Mouse (Mus musculus): Measurements from ENCODE around the gene Nup93.

DNA sequence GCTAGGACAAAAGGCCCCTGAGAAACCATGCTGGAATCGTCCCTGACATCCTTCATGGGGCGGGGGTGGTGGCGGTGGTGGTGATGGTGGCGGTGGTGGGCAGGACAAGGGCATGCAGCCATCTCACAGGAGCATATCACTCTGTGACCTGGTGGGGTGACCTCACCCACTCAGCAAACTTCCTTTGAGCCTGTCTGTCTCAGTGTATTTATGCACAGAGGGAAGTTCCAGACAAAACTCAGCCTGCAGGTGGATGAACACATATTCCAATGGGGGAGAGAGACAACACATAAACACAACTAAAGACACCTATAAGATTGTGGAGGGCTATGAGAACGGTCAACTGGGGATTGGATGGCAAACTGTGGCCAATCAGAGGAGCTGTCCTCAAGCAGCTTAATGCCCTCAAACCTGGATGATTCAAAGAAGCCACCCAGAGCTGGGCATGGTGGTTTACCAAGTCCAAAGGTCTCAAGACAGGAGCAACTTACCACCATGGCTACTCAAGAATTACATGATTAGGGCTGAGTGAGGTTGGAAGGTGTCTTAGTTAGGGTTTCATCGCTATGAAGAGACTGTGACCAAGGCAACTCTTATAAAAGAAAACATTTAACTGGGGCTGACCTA, 150.4 kb downstream of the Nup93 start:
- TF ChIP-seq POLR2A (IDR thresholded peaks at IDR 0.05; ENCODE audit: borderline replicate concordance, extremely low read depth, insufficient read depth, insufficient read length, poor library complexity, severe bottlenecking) (no peak), CTCF (IDR thresholded peaks at IDR 0.05; ENCODE audit: borderline replicate concordance, extremely low read depth, insufficient read depth, insufficient read length) (no peak)
